Mouse (Mus musculus): ENCODE data around the gene Kcnk12. TPM values are rescaled to one million over a fixed set of nuclear protein-coding genes. Genes with fewer than 3 reads are reported as not detected.

Gene Kcnk12
- polyA plus RNA-seq, 1 experiment from 2014 or later: not detected

- ATAC-seq (ENCODE audit: low FRiP score, low TSS enrichment): no peak
- 83% methylated on average over 3 of the region's 3 CpGs for WGBS
- no peaks in the 10 kb centered on the region for H3K9me3 ChIP-seq (ENCODE audit: control insufficient read depth, low read length)
- H3K9ac ChIP-seq (ENCODE audit: low read depth, low read length): no peak overlapping the region
- peaks cover 54% of the 10 kb centered on the region for H3K27me3 ChIP-seq (ENCODE audit: control insufficient read depth, insufficient read depth, low read length)
- H3K36me3 ChIP-seq (ENCODE audit: control insufficient read depth, insufficient read depth, low read length): no peaks in the 10 kb centered on the region
- no peak overlapping the region for H3K4me2 ChIP-seq (replicated peaks; ENCODE audit: low read depth, low read length)
- peaks cover 21% of the 10 kb centered on the region; the same call in 1 of the 2 replicates for H3K4me1 ChIP-seq (ENCODE audit: control insufficient read depth, insufficient read depth, low read length)
- H3K27ac ChIP-seq (ENCODE audit: low read depth, low read length): no peak overlapping the region
- H3K4me3 ChIP-seq (ENCODE audit: low read length): no peak overlapping the region
Measured at GRCm38 (mm10) chr17:87799948-87800340, 2.1 kb upstream of the Kcnk12 start.

GRCm38 (mm10) chr17:87799212-87799947 is 1.6 kb upstream of the Kcnk12 start:
- Histone ChIP-seq H3K4me1 (ENCODE audit: control insufficient read depth, insufficient read depth, low read length) (peaks cover 21% of the 10 kb centered on the region; the same call in 1 of the 2 replicates), H3K4me2 (replicated peaks; ENCODE audit: low read depth, low read length) (no peak overlapping the region), H3K36me3 (ENCODE audit: control insufficient read depth, insufficient read depth, low read length) (no peaks in the 10 kb centered on the region), H3K4me3 (ENCODE audit: low read length) (no peak overlapping the region), H3K27ac (ENCODE audit: low read depth, low read length) (no peak overlapping the region), H3K27me3 (ENCODE audit: control insufficient read depth, insufficient read depth, low read length) (peaks cover 57% of the 10 kb centered on the region), H3K9me3 (ENCODE audit: control insufficient read depth, low read length) (no peaks in the 10 kb centered on the region), H3K9ac (ENCODE audit: low read depth, low read length) (no peak overlapping the region)
- ATAC-seq (ENCODE audit: low FRiP score, low TSS enrichment): no peak
- WGBS: 66% methylated on average over 13 of the region's 13 CpGs

GRCm38 (mm10) chr17:87798423-87798941 is 688 bp upstream of the Kcnk12 start:
- Histone ChIP-seq H3K36me3 (ENCODE audit: control insufficient read depth, insufficient read depth, low read length) (no peaks in the 10 kb centered on the region), H3K9ac (ENCODE audit: low read depth, low read length) (no peak overlapping the region), H3K4me1 (ENCODE audit: control insufficient read depth, insufficient read depth, low read length) (peaks cover 21% of the 10 kb centered on the region; the same call in 1 of the 2 replicates), H3K4me2 (replicated peaks; ENCODE audit: low read depth, low read length) (peak overlapping the region; percentile 89), H3K27me3 (ENCODE audit: control insufficient read depth, insufficient read depth, low read length) (peaks cover 57% of the 10 kb centered on the region), H3K9me3 (ENCODE audit: control insufficient read depth, low read length) (no peaks in the 10 kb centered on the region), H3K4me3 (ENCODE audit: low read length) (peak overlapping the region; percentile 46), H3K27ac (ENCODE audit: low read depth, low read length) (no peak overlapping the region)
- WGBS: under 1% methylated on average over 39 of the region's 40 CpGs
- peak; percentile 87 for ATAC-seq (ENCODE audit: low FRiP score, low TSS enrichment)

GRCm38 (mm10) chr17:87796881-87797416 is 845 bp downstream of the Kcnk12 start:
- H3K36me3 ChIP-seq (ENCODE audit: control insufficient read depth, insufficient read depth, low read length): no peaks in the 10 kb centered on the region
- WGBS: under 1% methylated on average over 55 of the region's 72 CpGs
- H3K9ac ChIP-seq (ENCODE audit: low read depth, low read length): 0 out of 2 replicates have a peak overlapping the region, but pooled peaks have one; percentile 28

GRCm38 (mm10) chr17:87795927-87796714 is 1.7 kb downstream of the Kcnk12 start:
- ATAC-seq (ENCODE audit: low FRiP score, low TSS enrichment): no peak
- H3K36me3 ChIP-seq (ENCODE audit: control insufficient read depth, insufficient read depth, low read length): no peaks in the 10 kb centered on the region
- 25% methylated on average over 12 of the region's 12 CpGs for WGBS
- H3K9me3 ChIP-seq (ENCODE audit: control insufficient read depth, low read length): no peaks in the 10 kb centered on the region
- no peak overlapping the region for H3K4me2 ChIP-seq (replicated peaks; ENCODE audit: low read depth, low read length)
- H3K27ac ChIP-seq (ENCODE audit: low read depth, low read length): no peak overlapping the region
- H3K9ac ChIP-seq (ENCODE audit: low read depth, low read length): no peak overlapping the region
- H3K27me3 ChIP-seq (ENCODE audit: control insufficient read depth, insufficient read depth, low read length): peaks cover 57% of the 10 kb centered on the region
- H3K4me3 ChIP-seq (ENCODE audit: low read length): no peak overlapping the region
- peaks cover 21% of the 10 kb centered on the region; the same call in 1 of the 2 replicates for H3K4me1 ChIP-seq (ENCODE audit: control insufficient read depth, insufficient read depth, low read length)

More at GRCm38 (mm10) chr17:87796881-87797416, 845 bp downstream of the Kcnk12 start:
- Histone ChIP-seq H3K9me3 (ENCODE audit: control insufficient read depth, low read length) (no peaks in the 10 kb centered on the region), H3K4me2 (replicated peaks; ENCODE audit: low read depth, low read length) (peak overlapping the region; percentile 89), H3K27me3 (ENCODE audit: control insufficient read depth, insufficient read depth, low read length) (peaks cover 57% of the 10 kb centered on the region), H3K4me1 (ENCODE audit: control insufficient read depth, insufficient read depth, low read length) (peaks cover 21% of the 10 kb centered on the region; the same call in 1 of the 2 replicates), H3K27ac (ENCODE audit: low read depth, low read length) (no peak overlapping the region), H3K4me3 (ENCODE audit: low read length) (peak overlapping the region; percentile 46)
- no peak for ATAC-seq (ENCODE audit: low FRiP score, low TSS enrichment)

- Histone ChIP-seq H3K27ac (ENCODE audit: low read depth, low read length) (no peak overlapping the region), H3K4me3 (ENCODE audit: low read length) (no peak overlapping the region), H3K36me3 (ENCODE audit: control insufficient read depth, insufficient read depth, low read length) (no peaks in the 10 kb centered on the region), H3K4me2 (replicated peaks; ENCODE audit: low read depth, low read length) (no peak overlapping the region), H3K9me3 (ENCODE audit: control insufficient read depth, low read length) (no peaks in the 10 kb centered on the region), H3K9ac (ENCODE audit: low read depth, low read length) (no peak overlapping the region), H3K4me1 (ENCODE audit: control insufficient read depth, insufficient read depth, low read length) (peaks cover 21% of the 10 kb centered on the region; the same call in 1 of the 2 replicates), H3K27me3 (ENCODE audit: control insufficient read depth, insufficient read depth, low read length) (peaks cover 52% of the 10 kb centered on the region)
- no peak for ATAC-seq (ENCODE audit: low FRiP score, low TSS enrichment)
- 56% methylated on average over 5 of the region's 5 CpGs for WGBS
Measured at GRCm38 (mm10) chr17:87794801-87795200, 3.0 kb downstream of the Kcnk12 start.

- Histone ChIP-seq H3K9me3 (ENCODE audit: control insufficient read depth, low read length) (no peaks in the 10 kb centered on the region), H3K4me1 (ENCODE audit: control insufficient read depth, insufficient read depth, low read length) (peaks cover 15% of the 10 kb centered on the region; the same call in 1 of the 2 replicates), H3K4me3 (ENCODE audit: low read length) (no peak overlapping the region), H3K4me2 (replicated peaks; ENCODE audit: low read depth, low read length) (no peak overlapping the region), H3K9ac (ENCODE audit: low read depth, low read length) (no peak overlapping the region), H3K27ac (ENCODE audit: low read depth, low read length) (no peak overlapping the region), H3K27me3 (ENCODE audit: control insufficient read depth, insufficient read depth, low read length) (peaks cover 37% of the 10 kb centered on the region), H3K36me3 (ENCODE audit: control insufficient read depth, insufficient read depth, low read length) (no peaks in the 10 kb centered on the region)
- 68% methylated on average over 5 of the region's 5 CpGs for WGBS
- no peak for ATAC-seq (ENCODE audit: low FRiP score, low TSS enrichment)
Measured at GRCm38 (mm10) chr17:87793331-87793730, 4.5 kb downstream of the Kcnk12 start.

GRCm38 (mm10) chr17:87792623-87793315 is 5.0 kb downstream of the Kcnk12 start:
- Histone ChIP-seq H3K4me3 (ENCODE audit: low read length) (no peak overlapping the region), H3K4me1 (ENCODE audit: control insufficient read depth, insufficient read depth, low read length) (peaks cover 11% of the 10 kb centered on the region; the same call in 1 of the 2 replicates), H3K27ac (ENCODE audit: low read depth, low read length) (no peak overlapping the region), H3K27me3 (ENCODE audit: control insufficient read depth, insufficient read depth, low read length) (peaks cover 31% of the 10 kb centered on the region), H3K9me3 (ENCODE audit: control insufficient read depth, low read length) (no peaks in the 10 kb centered on the region), H3K4me2 (replicated peaks; ENCODE audit: low read depth, low read length) (no peak overlapping the region), H3K9ac (ENCODE audit: low read depth, low read length) (no peak overlapping the region), H3K36me3 (ENCODE audit: control insufficient read depth, insufficient read depth, low read length) (no peaks in the 10 kb centered on the region)
- 74% methylated on average over 12 of the region's 12 CpGs for WGBS
- ATAC-seq (ENCODE audit: low FRiP score, low TSS enrichment): no peak

Measured in kidney, embryonic 14.5 days (tissue).